Mouse (Mus musculus) MEL (cell line): ENCODE measurements around the gene Col4a3bp. TPM values are rescaled to one million over a fixed set of nuclear protein-coding genes. Genes with fewer than 3 reads are reported as not detected.

ENCODE experiments used
- DNase-seq: peaks from one replicate; pipeline ENCODE4 v3.0.0; 2011; ENCODE audit warnings: low read depth, low spot score
- H3K27ac ChIP-seq: 2 replicates; pipeline ENCODE4 v1.5.1; 2012; ENCODE audit warnings: low read depth, mild to moderate bottlenecking, control low read depth, low read length, moderate library complexity; ENCODE audit not compliant: control insufficient read depth
- H3K27me3 ChIP-seq, 2 experiments: fragments of 150-350 bp in 1 of 2; sonication (generic) in 1 of 2; 2 replicates each; pipeline ENCODE4 v1.6.1; 2012; ENCODE audit warnings: low read length in 2 of 2, mild to moderate bottlenecking in 2 of 2, improper control_type of control experiment in 1 of 2, moderate library complexity in 1 of 2; ENCODE audit not compliant: insufficient read depth in 2 of 2, control insufficient read depth in 1 of 2
- H3K36me3 ChIP-seq, 2 experiments: 2 replicates each; pipeline ENCODE4 v1.6.1; 2012 to 2014; ENCODE audit warnings: low read length in 2 of 2, improper control_type of control experiment in 1 of 2, inconsistent platforms in 1 of 2, mild to moderate bottlenecking in 1 of 2; ENCODE audit not compliant: insufficient read depth in 2 of 2, control insufficient read depth in 1 of 2
- H3K4me1 ChIP-seq, 2 experiments: fragments of 150-350 bp in 1 of 2; sonication (generic) in 1 of 2; 2 replicates each; pipeline ENCODE4 v1.6.1; 2012; ENCODE audit warnings: low read length in 2 of 2, improper control_type of control experiment in 1 of 2, mild to moderate bottlenecking in 1 of 2; ENCODE audit not compliant: insufficient read depth in 2 of 2, control insufficient read depth in 1 of 2
- H3K4me3 ChIP-seq, 2 experiments: fragments of 150-350 bp in 1 of 2; sonication (generic) in 1 of 2; 2 replicates each; pipeline ENCODE4 v1.5.1; 2012; ENCODE audit warnings: low read depth in 2 of 2, low read length in 2 of 2, mild to moderate bottlenecking in 2 of 2, moderate library complexity in 2 of 2, control low read depth in 1 of 2, improper control_type of control experiment in 1 of 2; ENCODE audit not compliant: control insufficient read depth in 1 of 2, insufficient read depth in 1 of 2
- H3K79me2 ChIP-seq: 2 replicates; pipeline ENCODE4 v1.6.1; 2012; ENCODE audit warnings: mild to moderate bottlenecking, low read length, moderate library complexity; ENCODE audit not compliant: control insufficient read depth, poor library complexity, insufficient read depth
- H3K9ac ChIP-seq: 2 replicates; pipeline ENCODE4 v1.6.1; 2012; ENCODE audit warnings: low read depth, mild to moderate bottlenecking, control low read depth, low read length, moderate library complexity; ENCODE audit not compliant: control insufficient read depth, poor library complexity, severe bottlenecking
- H3K9me3 ChIP-seq: fragments of 150-350 bp; sonication (generic); replicated peaks from 2 replicates; pipeline ENCODE4 v1.6.1; 2012; ENCODE audit warnings: mild to moderate bottlenecking, low read length, improper control_type of control experiment, moderate library complexity; ENCODE audit not compliant: insufficient read depth
- BHLHE40 ChIP-seq: IDR thresholded peaks from 2 replicates; pipeline ENCODE4 v1.6.1; 2012; ENCODE audit warnings: low read depth, mild to moderate bottlenecking, inconsistent platforms, low read length, improper control_type of control experiment, borderline replicate concordance
- CHD1 ChIP-seq: IDR thresholded peaks from 2 replicates; pipeline ENCODE4 v1.6.1; 2012; ENCODE audit warnings: low read depth, mild to moderate bottlenecking, inconsistent platforms, low read length, improper control_type of control experiment
- CHD2 ChIP-seq: IDR thresholded peaks from 2 replicates; pipeline ENCODE4 v1.6.1; 2011; ENCODE audit warnings: low read length, improper control_type of control experiment
- E2F4 ChIP-seq: IDR thresholded peaks from 2 replicates; pipeline ENCODE4 v1.6.1; 2011; ENCODE audit warnings: low read depth, low read length, improper control_type of control experiment, borderline replicate concordance
- ELF1 ChIP-seq: IDR thresholded peaks from 2 replicates; pipeline ENCODE4 v1.6.1; 2014; ENCODE audit warnings: low read depth, mild to moderate bottlenecking, inconsistent platforms, low read length, improper control_type of control experiment, moderate library complexity
- EP300 ChIP-seq, 2 experiments: IDR thresholded peaks; 2 replicates each; pipeline ENCODE4 v1.6.1; 2011; ENCODE audit warnings: improper control_type of control experiment in 2 of 2, low read length in 2 of 2, low read depth in 1 of 2, mild to moderate bottlenecking in 1 of 2
- ETS1 ChIP-seq: IDR thresholded peaks from 2 replicates; pipeline ENCODE4 v1.6.1; 2012; ENCODE audit warnings: low read depth, mild to moderate bottlenecking, inconsistent platforms, low read length, improper control_type of control experiment, moderate library complexity
- GABPA ChIP-seq: IDR thresholded peaks from 2 replicates; pipeline ENCODE4 v1.6.1; 2012; ENCODE audit warnings: low read depth, mild to moderate bottlenecking, inconsistent platforms, low read length, improper control_type of control experiment, moderate library complexity
- GATA1 ChIP-seq: IDR thresholded peaks from 2 replicates; pipeline ENCODE4 v1.6.1; 2011; ENCODE audit warnings: low read depth, low read length, improper control_type of control experiment
- HCFC1 ChIP-seq: IDR thresholded peaks from 2 replicates; pipeline ENCODE4 v1.6.1; 2012; ENCODE audit warnings: low read depth, mild to moderate bottlenecking, inconsistent platforms, low read length, improper control_type of control experiment, moderate library complexity
- JUND ChIP-seq: IDR thresholded peaks from 2 replicates; pipeline ENCODE4 v1.6.1; 2011; ENCODE audit warnings: low read depth, mild to moderate bottlenecking, improper control_type of control experiment, low read length
- KAT2A ChIP-seq: conservative IDR thresholded peaks from 2 replicates; pipeline ENCODE4 v1.6.1; 2012; ENCODE audit warnings: low read depth, low read length, improper control_type of control experiment, inconsistent platforms
- MAX ChIP-seq: IDR thresholded peaks from 2 replicates; pipeline ENCODE4 v1.6.1; 2011; ENCODE audit warnings: low read length, improper control_type of control experiment
- MAZ ChIP-seq: IDR thresholded peaks from 2 replicates; pipeline ENCODE4 v1.6.1; 2012; ENCODE audit warnings: low read depth, mild to moderate bottlenecking, inconsistent platforms, low read length, improper control_type of control experiment
- MEF2A ChIP-seq: IDR thresholded peaks from 2 replicates; pipeline ENCODE4 v1.6.1; 2014; ENCODE audit warnings: low read depth, mild to moderate bottlenecking, inconsistent platforms, low read length, improper control_type of control experiment; ENCODE audit not compliant: poor library complexity, insufficient replicate concordance, severe bottlenecking; ENCODE audit errors: extremely low read depth
- MXI1 ChIP-seq: IDR thresholded peaks from 2 replicates; pipeline ENCODE4 v1.6.1; 2011; ENCODE audit warnings: mild to moderate bottlenecking, low read depth, low read length, improper control_type of control experiment
- MYB ChIP-seq: IDR thresholded peaks from 2 replicates; pipeline ENCODE4 v1.6.1; 2011; ENCODE audit warnings: mild to moderate bottlenecking, low read depth, low read length, improper control_type of control experiment
- MYC ChIP-seq: IDR thresholded peaks from 2 replicates; pipeline ENCODE4 v1.6.1; 2011; ENCODE audit warnings: low read depth, mild to moderate bottlenecking, low read length, improper control_type of control experiment, moderate library complexity
- NELFE ChIP-seq: IDR thresholded peaks from 2 replicates; pipeline ENCODE4 v1.6.1; 2011; ENCODE audit warnings: low read depth, low read length, improper control_type of control experiment
- NRF1 ChIP-seq: IDR thresholded peaks from 2 replicates; pipeline ENCODE4 v1.6.1; 2014; ENCODE audit warnings: low read depth, mild to moderate bottlenecking, inconsistent platforms, low read length, improper control_type of control experiment, moderate library complexity; ENCODE audit not compliant: poor library complexity, insufficient read depth, severe bottlenecking
- POLR2A ChIP-seq, 2 experiments: IDR thresholded peaks; 2 replicates each; pipeline ENCODE4 v1.6.1; 2011 to 2012; ENCODE audit warnings: low read length in 2 of 2, mild to moderate bottlenecking in 2 of 2, control low read depth in 1 of 2, improper control_type of control experiment in 1 of 2, low read depth in 1 of 2, moderate library complexity in 1 of 2; ENCODE audit not compliant: control insufficient read depth in 1 of 2, insufficient read depth in 1 of 2, poor library complexity in 1 of 2
- POLR2AphosphoS2 ChIP-seq: IDR thresholded peaks from 2 replicates; pipeline ENCODE4 v1.6.1; 2011; ENCODE audit warnings: low read length, improper control_type of control experiment
- POLR2AphosphoS5 ChIP-seq: IDR thresholded peaks from 2 replicates; pipeline ENCODE4 v1.6.1; 2012; ENCODE audit warnings: low read depth, borderline replicate concordance, mild to moderate bottlenecking, inconsistent platforms, low read length, moderate library complexity, mixed read lengths
- RAD21 ChIP-seq: IDR thresholded peaks from 2 replicates; pipeline ENCODE4 v1.6.1; 2011; ENCODE audit warnings: mild to moderate bottlenecking, low read depth, low read length, improper control_type of control experiment
- RCOR1 ChIP-seq: IDR thresholded peaks from 2 replicates; pipeline ENCODE4 v1.6.1; 2012; ENCODE audit warnings: low read depth, mild to moderate bottlenecking, inconsistent platforms, low read length, improper control_type of control experiment
- SIN3A ChIP-seq: IDR thresholded peaks from 2 replicates; pipeline ENCODE4 v1.6.1; 2012; ENCODE audit warnings: low read length, improper control_type of control experiment, inconsistent platforms
- SMC3 ChIP-seq: IDR thresholded peaks from 2 replicates; pipeline ENCODE4 v1.6.1; 2011; ENCODE audit warnings: low read depth, low read length, improper control_type of control experiment
- TAL1 ChIP-seq: IDR thresholded peaks from 2 replicates; pipeline ENCODE4 v1.6.1; 2012; ENCODE audit warnings: mild to moderate bottlenecking, inconsistent platforms, low read length, moderate library complexity, mixed read lengths
- TBP ChIP-seq: IDR thresholded peaks from 2 replicates; pipeline ENCODE4 v1.8.0; 2011; ENCODE audit warnings: low read depth, low read length, improper control_type of control experiment
- TCF12 ChIP-seq: IDR thresholded peaks from 2 replicates; pipeline ENCODE4 v1.6.1; 2014; ENCODE audit warnings: low read depth, mild to moderate bottlenecking, inconsistent platforms, low read length, improper control_type of control experiment, moderate library complexity
- USF1 ChIP-seq: IDR thresholded peaks from 2 replicates; pipeline ENCODE4 v1.6.1; 2014; ENCODE audit warnings: low read depth, mild to moderate bottlenecking, inconsistent platforms, low read length, improper control_type of control experiment, moderate library complexity
- USF2 ChIP-seq, 2 experiments: IDR thresholded peaks; 2 replicates each; pipeline ENCODE4 v1.6.1; 2011 to 2012; ENCODE audit warnings: improper control_type of control experiment in 2 of 2, low read length in 2 of 2, borderline replicate concordance in 1 of 2, inconsistent platforms in 1 of 2, low read depth in 1 of 2, mild to moderate bottlenecking in 1 of 2; ENCODE audit not compliant: insufficient read depth in 1 of 2
- ZC3H11A ChIP-seq: IDR thresholded peaks from 2 replicates; pipeline ENCODE4 v1.6.1; 2012; ENCODE audit warnings: low read depth, mild to moderate bottlenecking, inconsistent platforms, low read length, improper control_type of control experiment
- ZKSCAN1 ChIP-seq: IDR thresholded peaks from 2 replicates; pipeline ENCODE4 v1.6.1; 2012; ENCODE audit warnings: low read depth, mild to moderate bottlenecking, inconsistent platforms, low read length, improper control_type of control experiment, moderate library complexity
- ZMIZ1 ChIP-seq: IDR thresholded peaks from 2 replicates; pipeline ENCODE4 v1.6.1; 2012; ENCODE audit warnings: low read depth, mild to moderate bottlenecking, inconsistent platforms, low read length, improper control_type of control experiment, moderate library complexity
- polyA plus RNA-seq, 2 experiments: library from polyadenylated mRNA; stranded (reverse) in 1 of 2; unstranded in 1 of 2; fragments of >175 nt in 1 of 2; fragments of >200 nt in 1 of 2; gene quantifications; 2 replicates each; pipeline versions ENCODE4 v1.2.1 to v1.2.4; 2012; ENCODE audit warnings: low replicate concordance in 2 of 2, low read depth in 1 of 2; ENCODE audit not compliant: insufficient read length in 2 of 2, insufficient read depth in 1 of 2, missing spikeins in 1 of 2
- total RNA-seq: library from RNA; depleted of rRNA; stranded (reverse); fragments of 300-350 nt; gene quantifications from 2 replicates; pipeline ENCODE4 v1.2.3, GENCODE M21; 2012

Col4a3bp gene
- total and polyA plus RNA-seq, 3 experiments, result 8.9 to 12.1 TPM; not detected in 1

DNA sequence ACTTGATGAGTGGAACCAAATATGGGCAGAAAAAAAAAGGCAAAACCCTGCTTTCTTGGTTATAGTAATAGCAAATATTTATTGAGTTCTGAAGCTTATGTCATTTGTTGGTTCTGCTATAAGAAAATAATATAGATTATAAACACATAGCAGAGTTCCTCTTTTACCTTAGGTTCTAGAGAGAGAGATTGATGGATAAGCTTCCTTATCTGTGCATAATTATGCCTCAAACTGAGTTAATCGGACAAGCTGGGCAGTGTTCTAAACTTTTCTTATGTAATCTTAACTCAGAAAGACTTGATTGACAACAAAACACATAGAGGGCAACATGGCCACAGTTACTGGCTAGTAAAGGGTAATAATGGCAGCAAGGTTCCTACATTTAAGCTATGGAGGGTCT is 4.8 kb downstream of the Col4a3bp start:
- Histone ChIP-seq H3K9ac (no peak overlapping the region), H3K27ac (no peak overlapping the region), H3K79me2 (peaks cover 31% of the 10 kb centered on the region), H3K9me3 (no peaks in the 10 kb centered on the region), H3K4me1 (peaks cover 7 to 18% of the 10 kb centered on the region in 2 experiments), H3K27me3 (no peaks in the 10 kb centered on the region), H3K4me3 (no peak overlapping the region), H3K36me3 (peaks cover 3 to 18% of the 10 kb centered on the region in 2 experiments; a peak in 3 of 4 replicates)
- no peak for TF ChIP-seq ZMIZ1
- no peak for TF ChIP-seq JUND
- TF ChIP-seq MYB, result no peak
- TF ChIP-seq EP300 (IDR thresholded peaks at IDR 0.05; ENCODE audit: low read depth in 1 of 2, low read length in 2 of 2), result peak in 1 of 2 experiments; percentile 73; a peak in 3 of 4 replicates
- no peak for TF ChIP-seq ZKSCAN1
- no peak for TF ChIP-seq MAZ
- TF ChIP-seq GABPA, result no peak
- TF ChIP-seq POLR2A (IDR thresholded peaks at IDR 0.05; ENCODE audit: control insufficient read depth in 1 of 2, insufficient read depth in 1 of 2, low read depth in 1 of 2, low read length in 2 of 2, poor library complexity in 1 of 2), result no peak
- TF ChIP-seq USF1, result no peak
- 0 out of 2 replicates have a peak, but pooled peaks have one; percentile 30 for TF ChIP-seq SIN3A
- no peak for TF ChIP-seq KAT2A
- no peak for TF ChIP-seq NRF1
- TF ChIP-seq NELFE, result no peak
- TF ChIP-seq E2F4, result no peak
- TF ChIP-seq TAL1, result no peak
- peak; percentile 69 for TF ChIP-seq RCOR1
- TF ChIP-seq TCF12, result no peak
- no peak for TF ChIP-seq USF2 (IDR thresholded peaks at IDR 0.05; ENCODE audit: borderline replicate concordance in 1 of 2, insufficient read depth in 1 of 2, low read depth in 1 of 2, low read length in 2 of 2)
- peak; percentile 66; the same call in 1 of the 2 replicates for TF ChIP-seq ETS1
- no peak for TF ChIP-seq ELF1
- TF ChIP-seq POLR2AphosphoS5, result no peak
- TF ChIP-seq SMC3, result no peak
- no peak for TF ChIP-seq RAD21
- TF ChIP-seq CHD1, result no peak
- no peak for TF ChIP-seq MAX
- peak; percentile 78 for TF ChIP-seq GATA1
- no peak for TF ChIP-seq MEF2A
- no peak for TF ChIP-seq POLR2AphosphoS2
- TF ChIP-seq ZC3H11A, result no peak
- no peak for TF ChIP-seq HCFC1
- no peak for TF ChIP-seq MYC
- no peak for TF ChIP-seq TBP
- TF ChIP-seq BHLHE40, result no peak
- no peak for TF ChIP-seq CHD2
- TF ChIP-seq MXI1, result no peak
- no peak for DNase-seq
